Mouse (Mus musculus): ENCODE results near the gene Inf2.

- no peak for TF ChIP-seq MAX (IDR thresholded peaks at IDR 0.05; ENCODE audit: low read length)
- no peak for TF ChIP-seq RCOR1 (conservative IDR thresholded peaks at IDR 0.05; ENCODE audit: low read depth, low read length)
- TF ChIP-seq MXI1 (IDR thresholded peaks at IDR 0.05; ENCODE audit: low read depth, low read length): no peak
- TF ChIP-seq POLR2A (IDR thresholded peaks at IDR 0.05; ENCODE audit: low read depth, low read length): no peak
Observed at GRCm38 (mm10) chr12:112630029-112630428, 41.4 kb downstream of the Inf2 start.

Data from CH12.LX (cell line).